Mouse (Mus musculus) lung, postnatal 25 days (tissue): ENCODE data around the gene Gli3.
A peak's percentile ranks its signal among the peaks of the same experiment; 100 is the strongest.

Experiments
- DNase-seq: peaks from one replicate; pipeline ENCODE4 v3.0.0; 2022; ENCODE audit warnings: low spot score

Gli3 gene

GRCm38 (mm10) chr13:15495820-15496219 lies 32.8 kb downstream of the Gli3 start:
- DNase-seq: no peak

- no peak for DNase-seq
Observed at GRCm38 (mm10) chr13:15498338-15498737, 35.3 kb downstream of the Gli3 start.

- no peak for DNase-seq
Observed at GRCm38 (mm10) chr13:15510925-15511324, 47.9 kb downstream of the Gli3 start.

GRCm38 (mm10) chr13:15513114-15513513 lies 50.1 kb downstream of the Gli3 start:
- DNase-seq: no peak

GRCm38 (mm10) chr13:15514082-15514481 lies 51.0 kb downstream of the Gli3 start:
- no peak for DNase-seq

- no peak for DNase-seq
Observed at GRCm38 (mm10) chr13:15517048-15517760, 54.2 kb downstream of the Gli3 start.

- DNase-seq: no peak
Observed at GRCm38 (mm10) chr13:15520353-15520752, 57.3 kb downstream of the Gli3 start.

GRCm38 (mm10) chr13:15522153-15522552 lies 59.1 kb downstream of the Gli3 start:
- no peak for DNase-seq

- DNase-seq: no peak
Observed at GRCm38 (mm10) chr13:15524208-15524607, 61.2 kb downstream of the Gli3 start.

- no peak for DNase-seq
Observed at GRCm38 (mm10) chr13:15526691-15527090, 63.7 kb downstream of the Gli3 start.

GRCm38 (mm10) chr13:15531568-15531967 lies 68.5 kb downstream of the Gli3 start:
- no peak for DNase-seq

GRCm38 (mm10) chr13:15537206-15537605 lies 74.2 kb downstream of the Gli3 start:
- DNase-seq: no peak

GRCm38 (mm10) chr13:15537611-15538010 lies 74.6 kb downstream of the Gli3 start:
- DNase-seq: no peak

GRCm38 (mm10) chr13:15538389-15538788 lies 75.4 kb downstream of the Gli3 start:
- DNase-seq: peak; percentile 38

GRCm38 (mm10) chr13:15542053-15542452 lies 79.0 kb downstream of the Gli3 start:
- no peak for DNase-seq

GRCm38 (mm10) chr13:15543169-15543887 lies 80.3 kb downstream of the Gli3 start:
- no peak for DNase-seq

GRCm38 (mm10) chr13:15543888-15544640 lies 81.0 kb downstream of the Gli3 start:
- DNase-seq: peak; percentile 36

- no peak for DNase-seq
Observed at GRCm38 (mm10) chr13:15545346-15545896, 82.4 kb downstream of the Gli3 start.

- no peak for DNase-seq
Observed at GRCm38 (mm10) chr13:15546258-15546657, 83.2 kb downstream of the Gli3 start.

- DNase-seq: no peak
Observed at GRCm38 (mm10) chr13:15549466-15549865, 86.4 kb downstream of the Gli3 start.

- DNase-seq: no peak
Observed at GRCm38 (mm10) chr13:15550027-15550602, 87.1 kb downstream of the Gli3 start.

- no peak for DNase-seq
Observed at GRCm38 (mm10) chr13:15550731-15551130, 87.7 kb downstream of the Gli3 start.
